Mouse (Mus musculus) heart, embryonic 16.5 days (tissue): ENCODE results near the gene Slc43a1. TPM values are rescaled to one million over a fixed set of nuclear protein-coding genes. Genes with fewer than 3 reads are reported as not detected.
A peak's percentile ranks its signal among the peaks of the same experiment; 100 is the strongest.

Experiments used
- ATAC-seq: fragments of 200-750 bp; cut with Nextera tagmentation; replicated peaks from 2 replicates; pipeline ENCODE4 v1.8.0; 2017; ENCODE audit warnings: moderate number of reproducible peaks; ENCODE audit not compliant: insufficient read depth, low FRiP score; ENCODE audit errors: extremely low read depth
- H3K27ac ChIP-seq: fragments of 300-500 bp; sonication (generic); 2 replicates; pipeline ENCODE4 v1.5.1; 2014; ENCODE audit warnings: mild to moderate bottlenecking, low read length, control low read depth, moderate library complexity
- H3K27me3 ChIP-seq: fragments of 300-500 bp; sonication (generic); 2 replicates; pipeline ENCODE4 v1.6.1; 2014; ENCODE audit warnings: low read length, mixed read lengths; ENCODE audit not compliant: control insufficient read depth, insufficient read depth
- H3K36me3 ChIP-seq: fragments of 300-500 bp; sonication (generic); 2 replicates; pipeline ENCODE4 v1.6.1; 2014; ENCODE audit not compliant: control insufficient read depth, insufficient read depth
- H3K4me1 ChIP-seq: fragments of 300-500 bp; sonication (generic); 2 replicates; pipeline ENCODE4 v1.6.1; 2014; ENCODE audit warnings: low read length, mixed read lengths; ENCODE audit not compliant: control insufficient read depth, insufficient read depth
- H3K4me2 ChIP-seq: fragments of 300-500 bp; sonication (generic); 2 replicates; pipeline ENCODE4 v1.6.1; 2014; ENCODE audit warnings: low read depth, mild to moderate bottlenecking, control low read depth, low read length
- H3K4me3 ChIP-seq: fragments of 300-500 bp; sonication (generic); 2 replicates; pipeline ENCODE4 v1.5.1; 2014; ENCODE audit warnings: mild to moderate bottlenecking, control low read depth, low read length
- H3K9ac ChIP-seq: fragments of 300-500 bp; sonication (generic); 2 replicates; pipeline ENCODE4 v1.6.1; 2014; ENCODE audit warnings: low read length, control low read depth
- H3K9me3 ChIP-seq: fragments of 300-500 bp; sonication (generic); replicated peaks from 2 replicates; pipeline ENCODE4 v1.6.1; 2016; ENCODE audit warnings: low read length; ENCODE audit not compliant: control insufficient read depth
- WGBS: fragments of 180-500 bp; shearing (Covaris S2); extraction: QIAGEN DNeasy Blood & Tissue Kit; methylation state at CpG from one replicate; pipeline ENCODE4 v1.1.7; 2014; 5-methylcytosine and 5-hydroxymethylcytosine counted together
- polyA plus RNA-seq: library from polyadenylated mRNA; unstranded; fragments of >200 nt; fragmentation: Nextera tagmentation; extraction: Ambion mirVana; gene quantifications from 2 replicates; pipeline ENCODE4 v1.2.1, GENCODE M21; 2015

The Slc43a1 gene
- polyA plus RNA-seq, 1 experiment from 2014 or later = 8.7 TPM

DNA sequence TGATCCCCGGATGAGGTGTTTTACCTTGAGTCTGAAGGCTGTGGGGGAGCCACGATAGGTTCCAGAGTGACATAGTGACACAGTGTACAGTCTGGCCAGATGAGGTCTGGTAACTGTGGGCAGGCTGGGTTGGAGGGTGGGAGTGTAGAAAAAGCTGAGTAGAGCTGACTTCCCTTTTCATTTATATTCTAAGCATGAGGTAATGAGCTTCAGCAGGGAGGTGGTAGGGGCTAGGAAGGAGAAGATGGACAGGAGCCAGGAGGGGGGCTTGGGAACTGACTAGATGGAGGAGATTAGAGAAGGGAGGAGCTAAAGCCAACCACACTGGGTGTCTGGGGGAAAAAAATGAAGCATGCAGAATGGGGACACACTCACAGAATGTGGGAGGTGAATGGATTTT is 30.3 kb downstream of the Slc43a1 start:
- no peak overlapping the region for H3K4me3 ChIP-seq
- H3K36me3 ChIP-seq = no peaks in the 10 kb centered on the region
- no peak overlapping the region for H3K27ac ChIP-seq
- H3K27me3 ChIP-seq = peaks cover 76% of the 10 kb centered on the region
- WGBS = 46% methylated on average over 2 of the region's 2 CpGs
- H3K4me2 ChIP-seq = no peak overlapping the region
- no peak overlapping the region for H3K9ac ChIP-seq
- H3K9me3 ChIP-seq = no peaks in the 10 kb centered on the region
- peaks cover 15% of the 10 kb centered on the region for H3K4me1 ChIP-seq
- no peak for ATAC-seq

DNA sequence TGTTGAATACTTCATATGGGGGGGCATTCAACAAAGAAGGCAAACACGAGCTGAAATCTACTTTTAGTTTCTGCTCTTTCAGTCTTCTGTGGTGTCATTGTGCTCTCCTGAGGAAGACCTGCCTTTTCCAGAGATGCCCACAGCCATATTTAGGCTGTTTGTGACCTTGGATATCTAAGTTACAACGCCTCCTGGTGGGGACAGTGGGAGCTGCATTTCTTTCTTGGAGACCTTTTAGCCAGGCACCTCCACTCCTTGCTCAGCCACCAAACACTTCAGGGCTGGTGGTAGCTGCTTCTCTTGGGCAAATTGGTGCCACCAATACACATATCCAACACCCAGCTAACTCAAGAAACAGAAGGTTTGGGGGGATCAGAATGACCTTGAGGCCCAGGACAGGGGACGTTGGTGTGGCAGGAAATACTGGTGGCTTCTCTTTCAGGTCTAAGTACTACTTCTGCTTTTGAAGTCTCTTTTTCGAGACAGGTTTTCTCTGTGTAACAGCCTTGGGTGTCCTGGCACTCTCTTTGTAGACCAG is 32.0 kb downstream of the Slc43a1 start:
- no peak overlapping the region for H3K4me2 ChIP-seq
- peaks cover 14% of the 10 kb centered on the region for H3K4me1 ChIP-seq
- H3K27me3 ChIP-seq = peaks cover 86% of the 10 kb centered on the region
- H3K36me3 ChIP-seq = no peaks in the 10 kb centered on the region
- ATAC-seq = no peak
- H3K27ac ChIP-seq = no peak overlapping the region
- no peak overlapping the region for H3K4me3 ChIP-seq
- no peaks in the 10 kb centered on the region for H3K9me3 ChIP-seq
- H3K9ac ChIP-seq = no peak overlapping the region
- 57% methylated on average over 4 of the region's 4 CpGs for WGBS

DNA sequence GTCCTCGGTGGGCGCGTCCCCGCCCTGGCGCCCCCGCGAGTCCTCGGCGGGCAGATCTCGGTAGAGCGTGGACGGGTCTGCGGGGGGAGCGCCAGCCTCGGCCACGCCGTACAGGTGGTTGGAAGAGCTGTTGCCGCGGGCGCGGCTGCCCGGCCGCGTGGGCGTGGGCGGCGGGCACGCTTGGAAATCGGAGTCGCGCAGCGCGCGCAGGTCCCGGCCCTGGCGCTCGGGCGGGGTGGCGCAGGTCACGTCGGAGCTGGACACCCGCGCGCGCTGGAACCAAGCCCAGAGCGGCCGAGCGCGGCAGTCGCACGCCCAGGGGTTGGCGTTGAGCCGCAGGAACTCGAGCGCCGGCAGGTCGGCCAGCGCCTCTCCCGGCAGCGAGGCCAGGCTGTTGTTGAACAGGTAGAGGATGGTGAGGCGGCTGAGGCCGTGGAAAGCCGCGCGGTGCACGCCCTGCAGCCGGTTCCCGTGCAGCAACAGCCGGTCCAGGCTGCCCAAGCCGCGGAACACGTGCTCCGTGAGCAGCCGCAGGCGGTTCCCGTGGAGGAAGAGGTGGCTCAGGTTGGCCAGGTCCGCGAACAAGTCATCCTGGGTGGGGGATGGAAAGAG is 33.6 kb downstream of the Slc43a1 start:
- H3K4me1 ChIP-seq = peaks cover 8% of the 10 kb centered on the region
- H3K4me2 ChIP-seq = peak overlapping the region; percentile 88
- ATAC-seq = peak; percentile 65
- H3K4me3 ChIP-seq = peak overlapping the region; percentile 60
- 1% methylated on average over 78 of the region's 78 CpGs for WGBS
- no peaks in the 10 kb centered on the region for H3K36me3 ChIP-seq
- peaks cover 84% of the 10 kb centered on the region for H3K27me3 ChIP-seq
- H3K27ac ChIP-seq = no peak overlapping the region
- peak overlapping the region; percentile 54 for H3K9ac ChIP-seq
- H3K9me3 ChIP-seq = no peaks in the 10 kb centered on the region

DNA sequence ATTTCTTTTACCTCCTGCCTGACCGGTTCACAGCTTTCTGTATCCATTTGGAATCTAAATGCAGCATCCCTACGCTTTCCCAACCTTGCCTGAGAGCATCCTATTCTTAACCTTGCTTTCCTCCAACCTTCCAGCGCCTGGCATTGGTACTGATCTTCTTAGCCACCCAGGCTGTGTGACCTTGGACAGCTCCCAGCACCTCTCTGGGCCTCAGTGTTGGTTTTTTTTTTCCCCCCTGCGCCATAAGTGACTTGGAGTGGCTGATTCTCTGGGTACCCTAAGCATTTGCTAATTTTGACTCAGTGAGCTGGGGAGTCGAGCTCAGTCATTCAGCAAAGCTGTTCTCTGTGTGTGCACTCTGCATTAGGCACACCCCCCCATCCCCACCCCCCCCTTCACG is 37.2 kb downstream of the Slc43a1 start:
- no peak overlapping the region for H3K27ac ChIP-seq
- no peak overlapping the region for H3K4me2 ChIP-seq
- no peaks in the 10 kb centered on the region for H3K36me3 ChIP-seq
- WGBS = 33% methylated on average over 6 of the region's 6 CpGs
- no peak overlapping the region for H3K9ac ChIP-seq
- no peak for ATAC-seq
- H3K27me3 ChIP-seq = peaks cover 74% of the 10 kb centered on the region
- H3K4me1 ChIP-seq = peaks cover 8% of the 10 kb centered on the region
- no peak overlapping the region for H3K4me3 ChIP-seq
- no peaks in the 10 kb centered on the region for H3K9me3 ChIP-seq

DNA sequence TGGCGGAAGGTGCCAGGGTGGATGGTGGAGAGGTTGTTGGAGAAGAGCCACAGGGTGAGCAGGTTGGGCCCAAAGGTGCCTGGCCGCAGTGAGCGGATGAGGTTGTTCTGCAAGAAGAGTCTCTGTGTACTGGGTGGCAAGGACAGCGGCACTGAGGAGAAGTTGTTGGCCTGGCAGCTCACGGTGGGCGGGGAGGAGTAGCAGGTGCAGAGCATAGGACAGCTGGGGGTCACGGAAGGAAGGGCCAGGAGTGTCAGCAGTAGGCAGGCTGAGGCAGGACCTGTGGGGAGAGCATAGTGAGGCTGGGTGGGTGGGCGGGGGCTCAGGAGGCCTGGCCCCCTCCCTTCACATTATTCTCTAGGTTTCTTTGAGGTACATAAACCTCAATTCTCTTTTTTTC is 41.9 kb downstream of the Slc43a1 start:
- Histone ChIP-seq H3K27me3 (peaks cover 67% of the 10 kb centered on the region), H3K4me3 (no peak overlapping the region), H3K4me1 (0 out of 2 replicates have a peak, but pooled peaks cover 6% of the 10 kb centered on the region), H3K36me3 (no peaks in the 10 kb centered on the region), H3K9ac (no peak overlapping the region), H3K27ac (no peak overlapping the region), H3K4me2 (no peak overlapping the region), H3K9me3 (no peaks in the 10 kb centered on the region)
- 70% methylated on average over 7 of the region's 8 CpGs for whole genome bisulfite sequencing
- ATAC-seq = no peak

DNA sequence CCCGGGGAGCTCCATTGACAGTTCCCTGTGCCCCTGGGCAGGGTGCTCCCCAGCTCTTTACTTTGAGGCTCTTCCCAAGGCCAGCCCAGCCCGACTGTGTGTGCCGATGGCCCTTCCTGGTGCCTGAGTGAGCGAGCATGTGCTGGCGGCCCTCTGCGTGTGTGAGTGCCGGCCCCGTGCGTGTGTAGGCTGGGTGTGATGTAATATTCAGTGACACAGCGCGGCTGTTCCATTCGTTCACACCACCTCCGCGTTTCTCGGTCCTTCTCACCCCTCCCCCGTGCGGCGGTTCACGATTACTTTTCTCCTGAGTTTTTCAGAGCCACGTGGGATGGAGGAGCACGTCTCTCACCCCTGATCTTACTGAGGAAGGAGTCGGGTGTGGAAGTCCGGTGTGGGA is 44.0 kb downstream of the Slc43a1 start:
- Histone ChIP-seq H3K4me1 (peaks cover 7% of the 10 kb centered on the region; the same call in 1 of the 2 replicates), H3K4me2 (peak overlapping the region; percentile 42; the same call in 1 of the 2 replicates), H3K36me3 (no peaks in the 10 kb centered on the region), H3K9me3 (no peaks in the 10 kb centered on the region), H3K27ac (no peak overlapping the region), H3K27me3 (peaks cover 68% of the 10 kb centered on the region), H3K4me3 (no peak overlapping the region), H3K9ac (no peak overlapping the region)
- WGBS = 4% methylated on average over 23 of the region's 23 CpGs
- peak; percentile 39 for ATAC-seq

DNA sequence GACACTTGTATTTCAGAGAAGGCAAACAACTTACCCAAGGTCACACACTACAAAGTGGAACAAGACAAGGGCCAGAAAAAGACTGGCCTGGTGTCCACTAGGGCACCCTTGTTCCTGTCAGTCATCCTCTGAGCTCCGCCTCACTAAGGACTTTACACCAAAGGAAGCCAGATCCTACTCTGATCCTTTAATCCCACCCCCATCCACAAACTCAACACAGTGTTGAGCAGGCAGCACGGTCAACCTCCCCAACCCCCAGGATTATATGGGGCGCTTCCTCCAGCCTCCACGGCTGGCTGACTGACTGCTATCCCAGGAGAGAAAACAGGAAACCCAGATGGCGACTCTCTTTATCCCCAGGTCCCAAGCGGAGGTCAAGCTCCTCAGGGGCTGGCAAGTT is 44.4 kb downstream of the Slc43a1 start:
- ATAC-seq = 0 out of 2 replicates have a peak, but pooled peaks have one; percentile 14
- Histone ChIP-seq H3K4me1 (peaks cover 12% of the 10 kb centered on the region; the same call in 1 of the 2 replicates), H3K36me3 (no peaks in the 10 kb centered on the region), H3K9me3 (no peaks in the 10 kb centered on the region), H3K4me3 (no peak overlapping the region; the same call in 1 of the 2 replicates), H3K9ac (no peak overlapping the region), H3K27me3 (peaks cover 73% of the 10 kb centered on the region), H3K4me2 (peak overlapping the region; percentile 42; the same call in 1 of the 2 replicates), H3K27ac (no peak overlapping the region)
- 8% methylated on average over 6 of the region's 6 CpGs for WGBS

DNA sequence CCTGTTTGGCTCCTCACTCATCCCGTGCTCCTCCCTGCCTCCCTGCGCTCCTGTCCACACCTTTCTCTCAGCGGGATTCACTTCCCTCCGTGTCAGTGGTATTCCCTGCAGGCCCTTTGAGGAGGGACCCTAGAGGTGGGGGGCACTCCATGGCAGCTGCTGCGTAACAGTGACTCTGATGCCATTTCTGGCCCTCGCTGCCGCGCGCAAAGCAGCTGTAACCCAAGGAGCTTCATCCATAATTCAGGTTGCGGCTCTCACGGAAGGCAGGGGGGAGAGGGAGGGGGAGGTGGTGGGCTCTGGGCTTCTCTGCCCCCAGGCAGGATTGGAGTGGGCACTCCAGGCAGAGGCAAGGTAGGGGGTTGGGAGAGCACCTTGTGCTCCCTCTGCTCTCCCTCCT is 44.9 kb downstream of the Slc43a1 start:
- Histone ChIP-seq H3K4me1 (peaks cover 14% of the 10 kb centered on the region; the same call in 1 of the 2 replicates), H3K36me3 (no peaks in the 10 kb centered on the region), H3K4me3 (no peak overlapping the region; the same call in 1 of the 2 replicates), H3K27me3 (peaks cover 73% of the 10 kb centered on the region), H3K9ac (peak overlapping the region; percentile 22; the same call in 1 of the 2 replicates), H3K9me3 (no peaks in the 10 kb centered on the region), H3K4me2 (peak overlapping the region; percentile 13; the same call in 1 of the 2 replicates), H3K27ac (no peak overlapping the region)
- 4% methylated on average over 11 of the region's 11 CpGs for WGBS
- no peak for ATAC-seq

DNA sequence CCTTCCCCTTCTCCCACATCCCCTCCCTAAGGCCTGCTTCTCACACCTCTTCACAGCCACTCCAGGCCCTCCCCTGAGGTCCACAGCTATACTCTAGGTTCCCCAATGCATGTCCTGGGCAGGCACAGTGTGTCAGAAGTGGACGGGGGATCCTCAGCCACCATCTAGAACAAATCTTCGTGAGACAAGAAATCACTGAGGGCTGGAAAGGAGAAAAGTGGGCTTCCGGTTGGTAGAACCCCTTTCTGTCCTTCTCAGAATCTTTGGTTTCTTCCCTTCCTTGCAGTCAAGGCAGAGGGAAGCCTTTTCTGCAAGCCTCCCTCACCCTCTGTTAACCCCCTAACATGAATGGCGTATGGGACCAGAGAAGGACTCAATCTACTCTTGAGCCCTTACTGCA is 45.3 kb downstream of the Slc43a1 start:
- no peak for ATAC-seq
- peaks cover 73% of the 10 kb centered on the region for H3K27me3 ChIP-seq
- H3K9ac ChIP-seq = no peak overlapping the region
- H3K4me2 ChIP-seq = peak overlapping the region; percentile 13; the same call in 1 of the 2 replicates
- H3K36me3 ChIP-seq = no peaks in the 10 kb centered on the region
- no peak overlapping the region for H3K27ac ChIP-seq
- 67% methylated on average over 4 of the region's 4 CpGs for WGBS
- H3K4me1 ChIP-seq = peaks cover 18% of the 10 kb centered on the region
- H3K9me3 ChIP-seq = no peaks in the 10 kb centered on the region
- no peak overlapping the region for H3K4me3 ChIP-seq
